Mouse (Mus musculus): Measurements from ENCODE around the gene Epb41l2.

- TF ChIP-seq CTCF (IDR thresholded peaks at IDR 0.05; ENCODE audit: extremely low read depth, insufficient read depth, insufficient read length, insufficient replicate concordance) (no peak), POLR2A (IDR thresholded peaks at IDR 0.05; ENCODE audit: low read depth, low read length) (no peak)
These were observed 47.1 kb downstream of the Epb41l2 start for GRCm38 (mm10) chr10:25406695-25407094.

All from spleen, adult 2 months (tissue).